Mouse (Mus musculus) bone marrow macrophage, adult 2 months (primary cell): ENCODE measurements around the gene Vps18.

Source experiments
- CTCF ChIP-seq: IDR thresholded peaks from 2 replicates; pipeline ENCODE4 v1.5.1; 2012; ENCODE audit warnings: low read depth, mild to moderate bottlenecking, low read length, moderate library complexity
- POLR2A ChIP-seq: IDR thresholded peaks from 2 replicates; pipeline ENCODE4 v1.6.1; 2012; ENCODE audit warnings: mild to moderate bottlenecking, low read depth, low read length, borderline replicate concordance

GRCm38 (mm10) chr2:119344537-119345138 is 56.1 kb downstream of the Vps18 start:
- TF ChIP-seq CTCF (no peak), POLR2A (no peak)
